Mouse (Mus musculus) duodenum, adult 2 months (tissue): ENCODE results near the gene Panx1. TPM values are rescaled to one million over a fixed set of nuclear protein-coding genes. Genes with fewer than 3 reads are reported as not detected.

Experiments used
- polyA plus RNA-seq: library from polyadenylated mRNA; depleted of rRNA; stranded (reverse); fragments of >200 nt; gene quantifications from 2 replicates; pipeline ENCODE4 v1.2.3, GENCODE M21; 2012; ENCODE audit warnings: low replicate concordance; rRNA removed

Gene Panx1
- 74.2 and 149 TPM in 2 replicates for polyA plus RNA-seq

GRCm38 (mm10) chr9:15045084-15045669 lies at the start of gene Panx1:
Gene Panx1 (minus strand): TSS chr9:15045478.

Other genes with a start within 250 kb of the Panx1 start
- 0.02 and 0.04 TPM in 2 replicates for gene Gpr83, start 185.3 kb downstream of the Panx1 start, polyA plus RNA-seq
- gene Izumo1r, start 141.5 kb downstream of the Panx1 start, polyA plus RNA-seq = 0.16 and 3.8 TPM in 2 replicates
- 0.02 TPM in 1 of 2 replicates, not detected in the other for gene Hephl1, start 66.6 kb upstream of the Panx1 start, polyA plus RNA-seq
- gene Vstm5, start 193.6 kb upstream of the Panx1 start, polyA plus RNA-seq = 26.3 and 38.0 TPM in 2 replicates
- 12.9 and 15.3 TPM in 2 replicates for gene Med17, start 234.5 kb upstream of the Panx1 start, polyA plus RNA-seq